Mouse (Mus musculus) embryo, embryonic 11 days (tissue): ENCODE measurements around the gene Fyn.

Source experiments
- DNase-seq: peaks from one replicate; pipeline ENCODE4 v3.0.0-alpha.2; 2015

Fyn gene

DNA sequence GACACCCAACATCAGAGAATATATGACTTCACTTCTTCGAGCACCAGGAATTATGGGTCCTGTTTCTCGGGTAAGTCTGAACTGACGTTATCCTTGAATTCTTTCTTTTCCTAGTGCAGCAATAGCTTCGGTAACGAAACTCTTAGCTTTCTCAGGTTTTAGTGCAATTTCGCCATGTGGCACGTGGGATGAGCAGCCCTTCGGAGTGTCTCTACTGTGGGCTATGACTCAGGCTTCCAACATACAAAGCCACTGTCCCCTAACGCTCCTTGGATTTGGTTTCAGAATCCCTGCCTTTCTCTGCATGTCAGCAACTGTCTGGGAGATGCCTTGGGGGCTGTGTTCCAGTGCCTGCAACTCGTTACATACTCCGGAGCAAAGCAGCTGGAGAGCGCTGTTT lies 215.1 kb downstream of the Fyn start:
- no peak for DNase-seq

DNA sequence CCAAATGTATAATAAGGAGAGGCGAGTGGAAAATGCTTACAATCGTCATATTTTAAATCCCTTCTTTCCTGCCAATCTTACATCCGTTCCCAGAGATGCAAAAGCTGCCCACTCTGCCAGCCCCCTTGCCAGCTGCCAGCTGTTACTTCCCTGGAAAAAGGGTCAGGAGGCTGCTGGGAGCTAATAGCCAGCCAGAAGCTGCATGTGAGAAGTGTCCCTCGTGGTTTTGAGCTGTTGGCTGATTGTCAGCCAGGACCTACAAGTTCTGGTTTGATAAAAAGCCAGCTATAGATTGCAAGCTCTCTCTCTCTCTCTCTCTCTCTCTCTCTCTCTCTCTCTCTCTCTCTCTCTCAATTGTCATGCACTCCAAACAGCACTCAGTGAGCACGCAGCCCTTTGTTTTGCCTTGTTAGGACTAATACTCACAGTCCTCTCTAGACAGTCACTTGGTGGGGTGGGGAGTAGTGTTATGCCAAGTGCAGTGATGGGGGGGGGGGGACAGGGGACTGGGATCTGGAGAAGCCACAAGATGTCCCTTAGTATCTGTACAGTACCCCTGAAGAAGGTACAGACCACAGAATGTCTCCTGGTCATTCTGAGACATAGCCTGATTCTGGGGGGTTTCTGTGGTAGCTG lies 218.8 kb downstream of the Fyn start:
- no peak for DNase-seq

DNA sequence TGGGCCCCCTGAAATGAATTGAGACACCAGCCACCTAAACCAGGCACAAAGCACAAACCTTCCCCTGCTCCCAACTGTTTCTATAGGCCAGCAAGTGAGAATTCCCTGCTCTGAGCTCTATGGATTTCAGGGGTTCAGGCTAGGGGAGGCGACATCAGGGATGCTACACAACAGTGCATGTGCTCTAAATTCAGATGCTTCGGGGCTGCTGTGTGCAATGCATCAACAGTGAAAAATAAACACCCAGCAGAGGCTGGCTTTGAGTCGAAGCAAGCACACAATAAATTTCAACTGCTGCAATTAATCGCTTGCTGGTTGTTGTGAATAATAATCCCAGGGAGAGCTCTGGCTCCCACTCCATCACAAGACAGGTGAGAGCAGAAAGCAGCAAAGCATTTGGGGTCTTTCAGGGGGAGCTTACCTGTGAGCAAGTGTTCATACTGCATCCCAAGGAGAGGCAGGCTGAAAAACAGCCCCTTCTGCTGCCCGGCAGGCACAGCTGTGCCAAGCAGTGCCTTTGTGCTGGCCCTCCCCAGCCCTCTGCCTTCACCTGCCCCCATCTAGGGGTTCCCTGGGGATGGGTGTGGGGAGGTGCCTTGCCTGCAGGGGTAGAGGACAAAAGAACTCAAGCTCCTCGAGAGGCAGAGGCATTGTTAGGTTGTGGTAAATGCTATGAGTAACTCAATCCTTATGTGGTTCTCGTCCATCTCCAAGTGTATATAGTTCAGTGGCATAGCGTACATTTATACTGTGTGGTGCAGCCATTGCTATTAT lies 219.5 kb downstream of the Fyn start:
- no peak for DNase-seq

DNA sequence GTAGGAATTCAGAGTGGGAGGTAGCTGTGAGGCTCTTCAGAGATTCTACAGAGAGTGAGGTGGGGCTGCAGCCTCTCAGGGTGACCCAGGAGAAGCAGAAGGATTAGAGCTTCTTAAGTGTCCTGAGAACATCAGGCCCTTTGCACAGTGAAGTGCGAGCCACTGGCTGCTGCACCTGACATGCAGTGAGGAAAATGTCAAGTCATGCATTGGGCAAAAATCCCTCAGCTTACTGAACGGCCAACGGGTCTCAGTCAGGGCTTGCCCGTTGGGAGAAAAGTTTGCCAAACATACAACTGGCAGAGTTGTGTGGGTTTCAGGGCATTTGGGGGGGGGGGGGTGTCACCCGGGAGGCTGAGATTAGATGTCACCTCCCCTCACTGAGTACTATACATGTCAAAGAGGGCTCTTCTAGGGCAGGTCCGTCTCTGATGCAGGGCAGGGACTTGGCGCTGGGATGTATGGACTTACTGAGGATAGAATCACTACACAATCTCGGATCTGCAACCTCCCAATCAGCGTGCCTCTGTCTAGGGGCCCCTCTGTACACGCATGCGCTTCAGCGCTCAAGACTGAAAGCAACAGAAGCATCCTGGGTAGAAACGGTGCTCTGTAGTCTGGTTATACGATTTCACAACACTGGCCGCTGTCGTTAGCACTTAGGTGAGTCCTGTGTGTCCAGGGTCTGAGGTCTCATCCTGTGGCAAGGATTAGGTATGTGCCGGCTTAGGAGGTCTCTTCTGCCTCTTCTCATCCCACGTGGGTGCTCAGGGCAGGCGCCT lies 221.3 kb downstream of the Fyn start:
- DNase-seq, result no peak

DNA sequence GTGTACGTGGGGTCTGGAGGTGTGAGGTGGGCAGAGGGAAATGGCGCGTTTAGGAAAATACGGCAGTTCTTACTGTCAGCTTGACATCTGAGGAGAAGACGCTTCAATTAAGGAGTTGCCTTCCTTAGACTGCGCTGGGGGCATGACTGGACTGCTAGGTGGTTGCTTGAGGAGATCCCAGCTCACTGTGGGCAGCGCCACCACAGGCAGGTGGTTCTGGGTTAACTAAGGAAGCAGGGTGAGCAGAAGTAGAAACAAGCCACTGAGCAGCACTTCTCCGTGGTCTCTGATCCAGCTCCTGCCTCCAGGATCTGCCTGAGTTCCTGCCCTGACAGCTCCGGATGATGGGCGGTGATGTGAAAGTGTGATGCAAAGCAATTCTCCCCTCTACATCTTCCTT lies 222.0 kb downstream of the Fyn start:
- no peak for DNase-seq

DNA sequence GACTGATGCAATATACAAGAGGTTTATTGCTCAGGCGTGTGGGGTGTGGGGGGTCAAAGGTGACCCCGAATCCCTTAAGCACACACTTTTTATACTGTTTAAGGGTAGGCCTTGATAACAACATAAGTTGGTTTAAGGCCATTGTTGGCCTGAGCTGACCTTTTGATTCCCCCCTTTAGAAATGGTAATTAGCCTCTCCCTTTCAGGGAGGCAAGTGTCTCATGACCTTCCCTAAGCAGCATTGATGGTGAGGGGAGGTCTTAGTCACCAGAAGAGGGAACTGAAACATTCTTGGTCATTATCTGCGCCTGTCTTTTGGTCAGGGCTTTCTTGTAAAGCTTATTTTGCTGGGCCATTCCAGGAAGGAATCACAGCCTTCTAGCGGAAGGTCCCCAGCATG lies 223.8 kb downstream of the Fyn start:
- no peak for DNase-seq

DNA sequence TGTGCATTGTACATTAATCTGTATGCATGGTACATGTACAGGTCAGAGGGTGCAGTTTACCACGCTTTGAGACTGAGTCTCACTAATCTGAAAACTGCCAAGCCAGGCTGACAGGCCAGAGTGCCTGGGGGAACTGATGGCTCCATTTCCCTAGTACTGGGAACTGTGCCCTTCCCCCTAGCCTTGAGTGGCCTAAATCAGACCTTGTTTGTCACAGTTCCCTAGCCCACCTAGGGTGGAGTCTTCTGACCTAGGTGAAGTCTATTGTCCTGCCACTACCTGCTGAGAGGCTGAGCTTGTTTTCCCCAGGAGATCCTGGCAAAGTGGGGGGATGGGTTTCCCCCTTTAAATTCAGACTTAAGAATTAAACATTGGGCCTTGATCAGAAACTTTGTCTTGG lies 226.1 kb downstream of the Fyn start:
- DNase-seq, result no peak

DNA sequence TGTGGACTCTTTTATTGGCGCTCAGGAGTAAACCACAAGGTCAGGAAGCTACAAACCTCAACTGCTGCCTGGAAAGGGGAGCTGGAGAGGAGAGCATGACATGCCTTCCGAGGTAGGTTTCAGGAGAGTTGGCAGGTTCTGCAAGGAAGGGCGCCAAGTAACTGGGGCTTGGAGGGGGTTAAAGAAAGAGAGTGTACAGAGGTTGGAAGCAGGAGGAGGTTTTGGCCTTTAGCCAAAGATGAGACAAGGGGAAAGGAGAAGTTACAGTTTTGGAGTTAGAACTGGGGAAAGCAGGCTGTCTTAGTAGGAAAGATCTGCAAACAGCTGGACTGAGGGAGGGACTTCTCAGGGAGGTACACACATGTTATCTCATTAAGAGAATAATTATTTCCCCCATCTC lies 227.2 kb downstream of the Fyn start:
- DNase-seq, result no peak

DNA sequence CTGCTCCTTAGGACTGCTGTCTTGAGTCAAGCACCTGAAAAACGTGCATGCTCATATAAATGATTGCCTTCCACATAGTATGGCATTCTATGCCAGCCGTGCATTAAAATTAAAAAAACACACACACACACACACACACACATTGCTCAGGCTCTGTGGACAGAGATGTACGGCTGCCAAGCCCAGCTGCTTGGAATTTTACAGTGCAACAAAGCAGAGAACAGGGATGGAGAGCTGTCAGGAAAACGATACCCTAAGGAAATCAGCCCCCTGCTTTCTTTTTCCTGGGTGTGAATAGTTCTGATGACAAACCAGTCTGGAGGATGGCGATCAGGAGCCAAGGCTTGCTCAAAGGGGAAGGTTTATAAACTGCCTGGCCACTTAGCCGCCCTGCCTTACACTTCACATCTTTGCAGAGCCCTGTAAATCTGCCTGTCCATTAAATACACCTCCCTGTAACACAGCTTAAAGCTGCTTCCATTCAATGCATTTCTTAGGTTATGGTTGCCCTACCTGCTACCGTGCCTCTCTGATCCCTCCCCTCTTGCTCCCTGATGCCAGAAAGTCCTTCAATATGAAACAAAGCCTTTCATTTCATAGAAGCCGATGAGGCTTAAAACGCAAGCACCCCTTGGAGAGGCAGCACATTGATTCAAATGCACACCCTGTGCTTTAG lies 228.6 kb downstream of the Fyn start:
- DNase-seq, result no peak

DNA sequence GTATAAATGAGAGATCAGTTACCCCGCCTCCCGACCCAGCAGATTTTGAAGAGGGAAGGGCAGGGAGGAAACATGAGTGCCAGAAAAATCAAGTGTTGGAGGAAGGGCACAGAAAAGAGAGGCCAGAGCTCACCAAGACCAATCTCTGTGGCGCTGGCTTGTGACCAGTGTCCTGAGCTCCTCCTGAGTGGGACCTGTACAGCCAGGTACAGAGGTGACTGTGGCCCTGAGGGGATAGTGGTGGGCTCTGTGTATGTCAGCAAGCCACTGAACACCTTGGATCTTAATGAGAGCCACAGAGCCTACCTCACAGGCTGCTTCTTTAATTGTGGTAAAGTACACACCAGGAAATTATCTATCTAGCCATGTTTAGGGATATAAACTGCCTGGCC lies 229.1 kb downstream of the Fyn start:
- no peak for DNase-seq

DNA sequence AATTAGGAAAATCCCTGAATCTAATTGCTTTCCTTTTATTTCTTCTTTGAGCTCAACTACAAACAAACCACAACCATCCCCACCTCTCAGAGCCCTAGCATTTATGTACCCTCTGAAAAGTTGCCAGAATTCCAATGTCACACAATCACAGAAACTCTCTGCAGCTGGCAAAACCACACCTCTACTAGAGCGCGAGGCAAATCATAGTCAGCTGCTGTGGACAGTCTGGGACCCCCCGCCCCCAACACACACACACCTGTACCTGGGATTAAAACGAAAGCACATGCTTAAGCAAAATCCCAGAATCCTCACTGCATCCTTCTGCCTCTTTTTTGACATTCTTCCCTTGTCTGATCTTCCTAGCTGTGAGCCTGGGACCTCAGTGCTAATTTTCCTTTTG lies 230.9 kb downstream of the Fyn start:
- no peak for DNase-seq

DNA sequence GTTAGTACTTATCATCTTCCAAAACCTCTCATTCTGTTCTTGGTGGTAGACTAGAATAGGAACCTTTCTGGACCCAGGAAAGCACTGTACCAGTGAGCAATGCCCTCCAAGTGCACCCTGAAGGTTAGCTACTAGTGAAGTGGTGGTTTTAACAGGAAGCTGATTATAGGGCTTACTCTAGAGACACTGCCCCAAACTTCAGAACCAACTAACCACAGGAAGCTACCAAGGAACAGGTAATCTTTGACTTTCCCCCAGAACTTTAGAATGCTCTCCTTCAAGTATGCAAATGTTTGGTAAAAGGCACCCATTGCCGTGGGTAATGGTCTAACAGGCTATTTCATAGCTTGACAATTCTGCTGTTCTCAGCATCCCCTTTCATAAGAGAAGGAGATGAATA lies 231.5 kb downstream of the Fyn start:
- no peak for DNase-seq

DNA sequence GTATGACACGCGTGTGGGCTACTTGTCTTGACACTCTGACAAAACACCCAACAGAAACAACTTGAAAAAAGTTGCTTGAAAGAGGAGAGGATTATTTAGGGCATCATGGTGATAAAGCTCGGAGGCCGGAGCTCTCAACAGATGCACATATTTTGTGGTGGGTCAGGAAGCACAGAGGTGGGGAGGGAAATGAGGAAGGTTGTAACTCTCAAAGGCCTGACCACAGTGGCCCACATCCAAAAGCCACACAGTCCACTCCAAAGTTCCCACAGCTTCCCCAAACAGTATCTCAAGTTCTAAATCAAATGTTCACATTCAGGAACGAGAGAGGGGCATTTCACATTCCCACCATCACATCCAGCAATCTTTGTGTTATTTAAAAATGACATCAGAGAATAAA lies 232.4 kb downstream of the Fyn start:
- DNase-seq, result no peak

DNA sequence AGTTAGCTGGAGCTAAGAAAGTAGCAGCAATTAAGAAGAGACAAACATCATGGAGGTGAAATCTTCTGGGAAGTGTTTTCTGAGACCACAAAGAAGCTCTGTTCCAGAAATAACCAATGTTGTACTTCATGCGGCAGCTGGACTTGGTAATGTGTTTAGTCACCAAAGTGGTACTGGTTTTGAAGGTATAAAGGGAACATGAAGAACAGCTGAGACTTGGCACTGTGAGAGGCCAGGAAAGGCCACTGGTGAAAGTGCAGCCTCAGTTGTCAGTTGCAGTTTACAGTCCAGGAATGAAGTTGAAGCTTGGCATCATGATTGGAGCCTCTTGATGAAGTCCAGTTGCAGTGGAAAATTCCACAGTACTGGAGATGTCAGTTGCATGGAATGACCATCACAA lies 237.8 kb downstream of the Fyn start:
- DNase-seq, result no peak

DNA sequence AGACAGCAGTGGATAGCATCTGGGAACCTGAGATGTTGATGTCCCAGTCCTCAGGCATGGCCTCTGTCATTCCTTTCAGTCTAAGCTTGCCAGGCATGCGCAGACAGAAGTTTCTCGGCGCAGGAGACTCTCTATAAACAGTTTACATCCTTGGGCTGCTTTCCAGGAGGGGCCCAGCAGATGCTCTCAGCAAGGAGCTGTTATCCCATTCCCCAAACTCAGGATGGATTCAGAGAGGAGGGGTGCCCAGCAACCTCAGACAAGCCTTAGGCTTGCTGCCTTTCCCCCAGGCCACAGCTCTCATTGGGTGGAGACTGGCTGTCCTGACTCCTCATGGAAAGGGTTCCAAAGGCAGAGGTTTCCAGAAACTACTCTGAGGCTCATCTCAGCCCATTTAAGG lies 242.6 kb downstream of the Fyn start:
- DNase-seq, result no peak

DNA sequence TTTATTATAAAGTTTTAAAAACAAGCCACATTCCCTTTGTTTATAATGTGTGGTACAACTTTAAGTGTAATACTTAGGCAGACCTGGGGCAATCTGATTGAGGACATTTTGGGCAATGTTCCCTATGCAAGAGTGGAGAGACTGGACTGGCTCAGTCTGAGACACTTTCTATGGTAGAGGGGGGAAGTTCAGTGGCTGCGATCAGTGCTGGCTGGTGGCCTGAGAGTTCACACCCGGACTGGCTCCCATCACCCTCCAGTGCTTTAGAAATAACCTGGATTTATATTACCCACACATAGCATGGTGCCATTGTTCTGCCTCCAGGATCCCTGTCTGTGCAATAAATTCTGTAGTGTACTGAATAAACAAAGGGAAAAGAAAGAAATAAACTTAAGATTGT lies 243.5 kb downstream of the Fyn start:
- no peak for DNase-seq

DNA sequence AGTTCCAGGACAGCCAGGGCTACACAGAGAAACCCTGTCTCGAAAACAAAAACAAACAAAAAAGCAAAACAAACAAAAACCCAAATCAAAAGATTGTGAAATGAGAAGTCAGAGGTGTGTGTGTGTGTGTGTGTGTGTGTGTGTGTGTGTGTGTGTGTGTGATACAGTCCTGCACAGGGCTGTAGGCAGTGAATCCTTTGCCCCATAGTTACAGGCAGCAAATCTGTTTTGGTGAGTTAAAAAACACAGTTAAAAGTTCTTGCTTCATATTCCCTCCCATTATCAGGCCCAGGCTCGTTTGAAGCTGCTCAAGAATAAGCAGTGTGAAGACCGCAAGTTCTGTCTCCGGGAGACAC lies 244.0 kb downstream of the Fyn start, which contains the start of gene Traf3ip2:
Gene Traf3ip2 (plus strand): TSS at position 302 of the 356 bp plus-strand sequence.
- DNase-seq, result no peak

DNA sequence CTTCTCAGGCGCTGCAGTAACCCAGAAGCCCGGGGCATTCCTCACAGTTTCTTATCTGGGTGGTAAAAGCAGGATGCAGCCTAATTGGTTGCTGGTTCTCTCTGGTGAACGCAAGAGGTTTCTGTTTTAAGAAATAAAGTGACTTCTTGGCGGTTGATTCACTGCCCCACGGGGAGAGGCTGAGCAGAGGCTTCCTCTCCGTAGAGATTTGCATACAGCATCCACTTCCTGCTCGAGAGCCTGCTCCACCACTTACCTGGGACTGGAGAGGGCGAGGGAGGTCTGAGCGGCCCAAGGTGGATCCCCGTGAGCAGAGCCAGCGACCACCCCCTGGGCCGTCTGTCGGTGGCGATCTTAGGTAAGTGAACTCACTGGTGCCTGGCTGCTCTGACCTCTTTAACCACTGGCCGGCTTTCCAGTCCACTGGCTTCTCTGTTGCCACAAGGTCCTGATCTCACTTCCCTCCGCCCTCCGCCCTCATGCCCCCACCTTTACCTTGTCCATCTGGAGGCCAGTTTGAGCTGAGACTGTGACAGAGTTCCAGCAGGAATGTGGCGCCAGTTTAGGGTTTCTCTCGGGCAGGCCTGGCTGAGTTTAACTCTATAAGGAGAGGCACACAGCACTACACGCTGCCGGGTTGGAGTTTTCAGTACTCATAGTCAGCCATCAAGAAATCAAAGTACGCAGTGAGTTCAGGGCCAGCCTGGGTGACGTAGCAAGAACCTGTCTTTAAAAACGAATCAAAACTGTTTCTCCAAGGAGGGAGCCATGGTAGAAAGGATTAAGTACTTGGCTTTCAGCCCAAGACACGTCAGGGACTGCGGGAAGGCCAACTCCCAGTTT lies 244.6 kb downstream of the Fyn start:
- DNase-seq, result peak; percentile 73

DNA sequence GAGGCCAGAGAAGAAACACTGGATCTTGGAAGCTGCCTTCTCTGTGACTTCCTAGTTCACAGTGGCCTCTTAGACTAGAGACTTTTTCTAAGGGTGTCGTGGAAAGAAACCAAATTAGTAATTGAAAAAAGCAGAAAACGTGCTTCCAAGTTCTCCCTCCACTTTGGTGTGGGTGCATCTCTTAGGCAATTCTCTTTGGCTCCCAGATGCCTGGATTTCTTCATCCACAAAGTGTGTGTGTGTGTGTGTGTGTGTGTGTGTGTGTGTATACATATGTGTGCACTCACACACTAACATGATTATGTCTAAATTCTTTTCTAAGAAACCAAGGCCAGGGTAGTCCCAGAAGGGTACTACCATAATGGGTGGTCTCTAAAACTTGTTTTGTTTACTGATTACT lies 245.3 kb downstream of the Fyn start:
- DNase-seq, result no peak

DNA sequence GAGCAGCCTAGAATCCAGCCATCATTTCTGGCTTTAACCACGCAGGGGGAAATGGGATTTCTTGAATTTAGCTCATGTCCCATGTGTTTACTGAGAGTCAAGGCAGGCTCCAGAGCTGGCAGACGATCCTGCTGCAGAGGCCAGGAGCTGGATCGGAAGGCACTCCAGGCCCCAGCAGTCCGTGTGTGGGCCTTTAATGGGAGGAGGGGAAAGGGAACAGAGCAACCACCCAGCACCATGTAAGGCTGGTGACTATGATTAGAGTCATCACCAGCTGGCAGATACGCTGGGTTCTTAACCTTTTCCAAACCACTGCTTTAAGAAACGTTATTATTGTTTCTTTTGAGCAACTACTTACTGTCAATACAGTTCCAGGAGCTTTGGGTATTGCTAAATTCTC lies 246.0 kb downstream of the Fyn start:
- DNase-seq, result no peak
